Mouse (Mus musculus) MEL (cell line): ENCODE results near the gene Ubtf. TPM values are rescaled to one million over a fixed set of nuclear protein-coding genes. Genes with fewer than 3 reads are reported as not detected.

Source experiments
- DNase-seq: peaks from one replicate; pipeline ENCODE4 v3.0.0; 2011; ENCODE audit warnings: low read depth, low spot score
- H3K27ac ChIP-seq: 2 replicates; pipeline ENCODE4 v1.5.1; 2012; ENCODE audit warnings: low read depth, mild to moderate bottlenecking, control low read depth, low read length, moderate library complexity; ENCODE audit not compliant: control insufficient read depth
- H3K27me3 ChIP-seq, 2 experiments: fragments of 150-350 bp in 1 of 2; sonication (generic) in 1 of 2; 2 replicates each; pipeline ENCODE4 v1.6.1; 2012; ENCODE audit warnings: low read length in 2 of 2, mild to moderate bottlenecking in 2 of 2, improper control_type of control experiment in 1 of 2, moderate library complexity in 1 of 2; ENCODE audit not compliant: insufficient read depth in 2 of 2, control insufficient read depth in 1 of 2
- H3K36me3 ChIP-seq, 2 experiments: 2 replicates each; pipeline ENCODE4 v1.6.1; 2012 to 2014; ENCODE audit warnings: low read length in 2 of 2, improper control_type of control experiment in 1 of 2, inconsistent platforms in 1 of 2, mild to moderate bottlenecking in 1 of 2; ENCODE audit not compliant: insufficient read depth in 2 of 2, control insufficient read depth in 1 of 2
- H3K4me1 ChIP-seq, 2 experiments: fragments of 150-350 bp in 1 of 2; sonication (generic) in 1 of 2; 2 replicates each; pipeline ENCODE4 v1.6.1; 2012; ENCODE audit warnings: low read length in 2 of 2, improper control_type of control experiment in 1 of 2, mild to moderate bottlenecking in 1 of 2; ENCODE audit not compliant: insufficient read depth in 2 of 2, control insufficient read depth in 1 of 2
- H3K4me3 ChIP-seq, 2 experiments: fragments of 150-350 bp in 1 of 2; sonication (generic) in 1 of 2; 2 replicates each; pipeline ENCODE4 v1.5.1; 2012; ENCODE audit warnings: low read depth in 2 of 2, low read length in 2 of 2, mild to moderate bottlenecking in 2 of 2, moderate library complexity in 2 of 2, control low read depth in 1 of 2, improper control_type of control experiment in 1 of 2; ENCODE audit not compliant: control insufficient read depth in 1 of 2, insufficient read depth in 1 of 2
- H3K79me2 ChIP-seq: 2 replicates; pipeline ENCODE4 v1.6.1; 2012; ENCODE audit warnings: mild to moderate bottlenecking, low read length, moderate library complexity; ENCODE audit not compliant: control insufficient read depth, poor library complexity, insufficient read depth
- H3K9ac ChIP-seq: 2 replicates; pipeline ENCODE4 v1.6.1; 2012; ENCODE audit warnings: low read depth, mild to moderate bottlenecking, control low read depth, low read length, moderate library complexity; ENCODE audit not compliant: control insufficient read depth, poor library complexity, severe bottlenecking
- H3K9me3 ChIP-seq: fragments of 150-350 bp; sonication (generic); replicated peaks from 2 replicates; pipeline ENCODE4 v1.6.1; 2012; ENCODE audit warnings: mild to moderate bottlenecking, low read length, improper control_type of control experiment, moderate library complexity; ENCODE audit not compliant: insufficient read depth
- BHLHE40 ChIP-seq: IDR thresholded peaks from 2 replicates; pipeline ENCODE4 v1.6.1; 2012; ENCODE audit warnings: low read depth, mild to moderate bottlenecking, inconsistent platforms, low read length, improper control_type of control experiment, borderline replicate concordance
- CHD1 ChIP-seq: IDR thresholded peaks from 2 replicates; pipeline ENCODE4 v1.6.1; 2012; ENCODE audit warnings: low read depth, mild to moderate bottlenecking, inconsistent platforms, low read length, improper control_type of control experiment
- CHD2 ChIP-seq: IDR thresholded peaks from 2 replicates; pipeline ENCODE4 v1.6.1; 2011; ENCODE audit warnings: low read length, improper control_type of control experiment
- CTCF ChIP-seq, 3 experiments: IDR thresholded peaks in 2 of 3; conservative IDR thresholded peaks in 1 of 3; 2 replicates each; pipeline ENCODE4 v1.5.1; 2011 to 2012; ENCODE audit warnings: low read length in 3 of 3, low read depth in 2 of 3, mild to moderate bottlenecking in 2 of 3, improper control_type of control experiment in 1 of 3, inconsistent platforms in 1 of 3, mixed read lengths in 1 of 3, moderate library complexity in 1 of 3; ENCODE audit not compliant: control insufficient read depth in 1 of 3, insufficient read depth in 1 of 3, poor library complexity in 1 of 3, severe bottlenecking in 1 of 3
- E2F4 ChIP-seq: IDR thresholded peaks from 2 replicates; pipeline ENCODE4 v1.6.1; 2011; ENCODE audit warnings: low read depth, low read length, improper control_type of control experiment, borderline replicate concordance
- ELF1 ChIP-seq: IDR thresholded peaks from 2 replicates; pipeline ENCODE4 v1.6.1; 2014; ENCODE audit warnings: low read depth, mild to moderate bottlenecking, inconsistent platforms, low read length, improper control_type of control experiment, moderate library complexity
- EP300 ChIP-seq, 2 experiments: IDR thresholded peaks; 2 replicates each; pipeline ENCODE4 v1.6.1; 2011; ENCODE audit warnings: improper control_type of control experiment in 2 of 2, low read length in 2 of 2, low read depth in 1 of 2, mild to moderate bottlenecking in 1 of 2
- ETS1 ChIP-seq: IDR thresholded peaks from 2 replicates; pipeline ENCODE4 v1.6.1; 2012; ENCODE audit warnings: low read depth, mild to moderate bottlenecking, inconsistent platforms, low read length, improper control_type of control experiment, moderate library complexity
- GABPA ChIP-seq: IDR thresholded peaks from 2 replicates; pipeline ENCODE4 v1.6.1; 2012; ENCODE audit warnings: low read depth, mild to moderate bottlenecking, inconsistent platforms, low read length, improper control_type of control experiment, moderate library complexity
- GATA1 ChIP-seq: IDR thresholded peaks from 2 replicates; pipeline ENCODE4 v1.6.1; 2011; ENCODE audit warnings: low read depth, low read length, improper control_type of control experiment
- HCFC1 ChIP-seq: IDR thresholded peaks from 2 replicates; pipeline ENCODE4 v1.6.1; 2012; ENCODE audit warnings: low read depth, mild to moderate bottlenecking, inconsistent platforms, low read length, improper control_type of control experiment, moderate library complexity
- JUND ChIP-seq: IDR thresholded peaks from 2 replicates; pipeline ENCODE4 v1.6.1; 2011; ENCODE audit warnings: low read depth, mild to moderate bottlenecking, improper control_type of control experiment, low read length
- KAT2A ChIP-seq: conservative IDR thresholded peaks from 2 replicates; pipeline ENCODE4 v1.6.1; 2012; ENCODE audit warnings: low read depth, low read length, improper control_type of control experiment, inconsistent platforms
- MAFK ChIP-seq: IDR thresholded peaks from 2 replicates; pipeline ENCODE4 v1.6.1; 2011; ENCODE audit warnings: low read depth, mild to moderate bottlenecking, low read length, improper control_type of control experiment, borderline replicate concordance
- MAX ChIP-seq: IDR thresholded peaks from 2 replicates; pipeline ENCODE4 v1.6.1; 2011; ENCODE audit warnings: low read length, improper control_type of control experiment
- MAZ ChIP-seq: IDR thresholded peaks from 2 replicates; pipeline ENCODE4 v1.6.1; 2012; ENCODE audit warnings: low read depth, mild to moderate bottlenecking, inconsistent platforms, low read length, improper control_type of control experiment
- MEF2A ChIP-seq: IDR thresholded peaks from 2 replicates; pipeline ENCODE4 v1.6.1; 2014; ENCODE audit warnings: low read depth, mild to moderate bottlenecking, inconsistent platforms, low read length, improper control_type of control experiment; ENCODE audit not compliant: poor library complexity, insufficient replicate concordance, severe bottlenecking; ENCODE audit errors: extremely low read depth
- MXI1 ChIP-seq: IDR thresholded peaks from 2 replicates; pipeline ENCODE4 v1.6.1; 2011; ENCODE audit warnings: mild to moderate bottlenecking, low read depth, low read length, improper control_type of control experiment
- MYB ChIP-seq: IDR thresholded peaks from 2 replicates; pipeline ENCODE4 v1.6.1; 2011; ENCODE audit warnings: mild to moderate bottlenecking, low read depth, low read length, improper control_type of control experiment
- MYC ChIP-seq: IDR thresholded peaks from 2 replicates; pipeline ENCODE4 v1.6.1; 2011; ENCODE audit warnings: low read depth, mild to moderate bottlenecking, low read length, improper control_type of control experiment, moderate library complexity
- NELFE ChIP-seq: IDR thresholded peaks from 2 replicates; pipeline ENCODE4 v1.6.1; 2011; ENCODE audit warnings: low read depth, low read length, improper control_type of control experiment
- NRF1 ChIP-seq: IDR thresholded peaks from 2 replicates; pipeline ENCODE4 v1.6.1; 2014; ENCODE audit warnings: low read depth, mild to moderate bottlenecking, inconsistent platforms, low read length, improper control_type of control experiment, moderate library complexity; ENCODE audit not compliant: poor library complexity, insufficient read depth, severe bottlenecking
- POLR2A ChIP-seq, 2 experiments: IDR thresholded peaks; 2 replicates each; pipeline ENCODE4 v1.6.1; 2011 to 2012; ENCODE audit warnings: low read length in 2 of 2, mild to moderate bottlenecking in 2 of 2, control low read depth in 1 of 2, improper control_type of control experiment in 1 of 2, low read depth in 1 of 2, moderate library complexity in 1 of 2; ENCODE audit not compliant: control insufficient read depth in 1 of 2, insufficient read depth in 1 of 2, poor library complexity in 1 of 2
- POLR2AphosphoS2 ChIP-seq: IDR thresholded peaks from 2 replicates; pipeline ENCODE4 v1.6.1; 2011; ENCODE audit warnings: low read length, improper control_type of control experiment
- RAD21 ChIP-seq: IDR thresholded peaks from 2 replicates; pipeline ENCODE4 v1.6.1; 2011; ENCODE audit warnings: mild to moderate bottlenecking, low read depth, low read length, improper control_type of control experiment
- RCOR1 ChIP-seq: IDR thresholded peaks from 2 replicates; pipeline ENCODE4 v1.6.1; 2012; ENCODE audit warnings: low read depth, mild to moderate bottlenecking, inconsistent platforms, low read length, improper control_type of control experiment
- SIN3A ChIP-seq: IDR thresholded peaks from 2 replicates; pipeline ENCODE4 v1.6.1; 2012; ENCODE audit warnings: low read length, improper control_type of control experiment, inconsistent platforms
- SMC3 ChIP-seq: IDR thresholded peaks from 2 replicates; pipeline ENCODE4 v1.6.1; 2011; ENCODE audit warnings: low read depth, low read length, improper control_type of control experiment
- TBP ChIP-seq: IDR thresholded peaks from 2 replicates; pipeline ENCODE4 v1.8.0; 2011; ENCODE audit warnings: low read depth, low read length, improper control_type of control experiment
- TCF12 ChIP-seq: IDR thresholded peaks from 2 replicates; pipeline ENCODE4 v1.6.1; 2014; ENCODE audit warnings: low read depth, mild to moderate bottlenecking, inconsistent platforms, low read length, improper control_type of control experiment, moderate library complexity
- UBTF ChIP-seq: IDR thresholded peaks from 2 replicates; pipeline ENCODE4 v1.6.1; 2012; ENCODE audit warnings: low read depth, mild to moderate bottlenecking, inconsistent platforms, low read length, improper control_type of control experiment, moderate library complexity, borderline replicate concordance; ENCODE audit not compliant: insufficient read depth
- USF1 ChIP-seq: IDR thresholded peaks from 2 replicates; pipeline ENCODE4 v1.6.1; 2014; ENCODE audit warnings: low read depth, mild to moderate bottlenecking, inconsistent platforms, low read length, improper control_type of control experiment, moderate library complexity
- USF2 ChIP-seq, 2 experiments: IDR thresholded peaks; 2 replicates each; pipeline ENCODE4 v1.6.1; 2011 to 2012; ENCODE audit warnings: improper control_type of control experiment in 2 of 2, low read length in 2 of 2, borderline replicate concordance in 1 of 2, inconsistent platforms in 1 of 2, low read depth in 1 of 2, mild to moderate bottlenecking in 1 of 2; ENCODE audit not compliant: insufficient read depth in 1 of 2
- ZC3H11A ChIP-seq: IDR thresholded peaks from 2 replicates; pipeline ENCODE4 v1.6.1; 2012; ENCODE audit warnings: low read depth, mild to moderate bottlenecking, inconsistent platforms, low read length, improper control_type of control experiment
- ZKSCAN1 ChIP-seq: IDR thresholded peaks from 2 replicates; pipeline ENCODE4 v1.6.1; 2012; ENCODE audit warnings: low read depth, mild to moderate bottlenecking, inconsistent platforms, low read length, improper control_type of control experiment, moderate library complexity
- ZMIZ1 ChIP-seq: IDR thresholded peaks from 2 replicates; pipeline ENCODE4 v1.6.1; 2012; ENCODE audit warnings: low read depth, mild to moderate bottlenecking, inconsistent platforms, low read length, improper control_type of control experiment, moderate library complexity
- ZNF384 ChIP-seq: IDR thresholded peaks from 2 replicates; pipeline ENCODE4 v1.6.1; 2012; ENCODE audit warnings: low read depth, mild to moderate bottlenecking, inconsistent platforms, low read length, improper control_type of control experiment
- polyA plus RNA-seq, 2 experiments: library from polyadenylated mRNA; stranded (reverse) in 1 of 2; unstranded in 1 of 2; fragments of >175 nt in 1 of 2; fragments of >200 nt in 1 of 2; gene quantifications; 2 replicates each; pipeline versions ENCODE4 v1.2.1 to v1.2.4; 2012; ENCODE audit warnings: low replicate concordance in 2 of 2, low read depth in 1 of 2; ENCODE audit not compliant: insufficient read length in 2 of 2, insufficient read depth in 1 of 2, missing spikeins in 1 of 2
- total RNA-seq: library from RNA; depleted of rRNA; stranded (reverse); fragments of 300-350 nt; gene quantifications from 2 replicates; pipeline ENCODE4 v1.2.3, GENCODE M21; 2012; rRNA removed

The Ubtf gene
- total RNA-seq (151 and 189 TPM in 2 replicates), polyA plus RNA-seq (100 to 1,000 TPM in 1 of 2 experiments, 10 to 100 TPM in 1; 76.5 to 145 TPM)

- Histone ChIP-seq H3K4me3 (peak within 1 kb of the TSS; percentile 91 to 98), H3K79me2 (peaks cover 53% of the 10 kb centered on the region), H3K4me1 (peaks cover 4 to 18% of the 10 kb centered on the region in 2 experiments), H3K9ac (peak within 1 kb of the TSS; percentile 100), H3K27ac (peak within 1 kb of the TSS; percentile 87), H3K9me3 (no peaks in the 10 kb centered on the region), H3K36me3 (peaks cover 0 to 16% of the 10 kb centered on the region in 2 experiments; a peak in 2 of 4 replicates), H3K27me3 (peaks cover 1 to 3% of the 10 kb centered on the region in 2 experiments; a peak in 2 of 4 replicates)
- peak; percentile 88 for DNase-seq
- TF ChIP-seq MYB (no peak), CTCF (IDR thresholded peaks at IDR 0.05 in 2 of 3, conservative IDR thresholded peaks at IDR 0.05 in 1 of 3; ENCODE audit: control insufficient read depth in 1 of 3, insufficient read depth in 1 of 3, low read depth in 2 of 3, low read length in 3 of 3, poor library complexity in 1 of 3, severe bottlenecking in 1 of 3) (no peak), MAX (no peak), SIN3A (peak; percentile 49), NRF1 (no peak), ETS1 (peak; percentile 39; the same call in 1 of the 2 replicates), UBTF (peak; percentile 96), MAZ (peak; percentile 27; the same call in 1 of the 2 replicates), SMC3 (no peak), CHD2 (no peak), ZKSCAN1 (no peak; the same call in 1 of the 2 replicates), NELFE (peak; percentile 28; the same call in 1 of the 2 replicates), MYC (no peak), MXI1 (no peak), HCFC1 (no peak), USF2 (IDR thresholded peaks at IDR 0.05; ENCODE audit: borderline replicate concordance in 1 of 2, insufficient read depth in 1 of 2, low read depth in 1 of 2, low read length in 2 of 2) (no peak), MAFK (no peak), BHLHE40 (no peak), RCOR1 (no peak), MEF2A (no peak), ELF1 (no peak), ZC3H11A (no peak), E2F4 (0 out of 2 replicates have a peak, but pooled peaks have one; percentile 37), TCF12 (no peak), KAT2A (no peak; the same call in 1 of the 2 replicates), RAD21 (no peak), GABPA (no peak), ZMIZ1 (peak; percentile 46; the same call in 1 of the 2 replicates), USF1 (no peak), POLR2A (IDR thresholded peaks at IDR 0.05; ENCODE audit: control insufficient read depth in 1 of 2, insufficient read depth in 1 of 2, low read depth in 1 of 2, low read length in 2 of 2, poor library complexity in 1 of 2) (no peak), ZNF384 (peak; percentile 35; the same call in 1 of the 2 replicates), GATA1 (no peak), POLR2AphosphoS2 (no peak), CHD1 (peak; percentile 45), TBP (no peak; the same call in 1 of the 2 replicates), EP300 (IDR thresholded peaks at IDR 0.05; ENCODE audit: low read depth in 1 of 2, low read length in 2 of 2) (no peak), JUND (no peak)
Observed at GRCm38 (mm10) chr11:102319410-102319792, at the start of gene Ubtf. TSS of gene Ubtf (minus strand) at chr11:102319742.
